Mouse (Mus musculus): ENCODE measurements around the gene Prmt8. TPM values are rescaled to one million over a fixed set of nuclear protein-coding genes. Genes with fewer than 3 reads are reported as not detected.

Gene Prmt8
- total RNA-seq (2021) = 10 to 100 TPM; 58.9 to 61.1 TPM
- long read RNA-seq, transcript Prmt8-201 (10 exons, 2,724 nt) = major isoform, 70 of 85 reads
- long read RNA-seq, partial matches to known transcripts = 6 of 85 reads
- long read RNA-seq, other reads (novel, unspliced or antisense) = 9 of 85 reads

DNA sequence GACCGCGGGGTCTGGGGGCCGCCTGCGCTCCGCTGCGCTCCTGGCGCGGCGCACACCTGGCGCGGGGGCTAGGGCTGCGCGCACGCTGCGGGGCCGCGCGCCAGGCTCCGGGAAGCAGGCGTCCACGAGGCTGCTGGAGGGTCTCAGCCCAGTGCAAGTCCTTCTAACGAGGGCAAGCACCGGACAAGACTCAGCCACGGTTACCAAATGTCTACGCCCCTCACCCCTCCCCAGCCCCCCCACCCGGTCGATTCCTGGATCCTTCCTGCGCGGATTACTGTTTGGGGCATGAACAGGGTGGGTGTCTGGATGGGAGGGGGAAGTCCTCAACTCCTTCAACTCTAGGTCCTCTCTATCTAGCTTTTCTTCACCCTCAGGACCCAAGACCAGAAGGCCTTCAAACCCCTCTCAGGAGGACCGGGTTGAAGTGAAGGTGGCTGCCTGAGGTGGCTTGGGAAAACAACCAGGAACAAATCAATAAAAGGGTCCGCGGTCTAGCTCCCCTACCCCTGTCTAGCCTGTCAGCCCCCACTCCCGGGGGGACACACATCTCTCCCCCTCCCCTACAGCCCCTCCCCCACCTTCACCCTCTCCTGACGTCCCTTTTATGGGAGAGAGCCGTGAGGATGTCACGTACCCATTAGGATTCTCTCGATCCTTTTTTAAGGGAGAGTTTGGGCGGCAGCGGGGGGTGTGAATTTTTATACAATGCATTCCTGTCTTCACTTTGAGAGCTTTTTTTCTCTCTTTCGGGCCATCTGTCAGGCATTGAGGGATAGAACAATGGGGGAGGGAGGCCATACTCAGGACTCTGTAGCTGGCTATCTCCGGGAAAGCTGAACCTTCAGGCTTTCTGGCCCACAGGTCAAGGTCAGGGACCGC lies at the start of gene Prmt8:
Prmt8 (minus strand) TSS at position 198 of the 882 bp plus-strand sequence.
- DNase-seq (ENCODE audit: low spot score in 2 of 2) = peak; percentile 58 to 85

DNA sequence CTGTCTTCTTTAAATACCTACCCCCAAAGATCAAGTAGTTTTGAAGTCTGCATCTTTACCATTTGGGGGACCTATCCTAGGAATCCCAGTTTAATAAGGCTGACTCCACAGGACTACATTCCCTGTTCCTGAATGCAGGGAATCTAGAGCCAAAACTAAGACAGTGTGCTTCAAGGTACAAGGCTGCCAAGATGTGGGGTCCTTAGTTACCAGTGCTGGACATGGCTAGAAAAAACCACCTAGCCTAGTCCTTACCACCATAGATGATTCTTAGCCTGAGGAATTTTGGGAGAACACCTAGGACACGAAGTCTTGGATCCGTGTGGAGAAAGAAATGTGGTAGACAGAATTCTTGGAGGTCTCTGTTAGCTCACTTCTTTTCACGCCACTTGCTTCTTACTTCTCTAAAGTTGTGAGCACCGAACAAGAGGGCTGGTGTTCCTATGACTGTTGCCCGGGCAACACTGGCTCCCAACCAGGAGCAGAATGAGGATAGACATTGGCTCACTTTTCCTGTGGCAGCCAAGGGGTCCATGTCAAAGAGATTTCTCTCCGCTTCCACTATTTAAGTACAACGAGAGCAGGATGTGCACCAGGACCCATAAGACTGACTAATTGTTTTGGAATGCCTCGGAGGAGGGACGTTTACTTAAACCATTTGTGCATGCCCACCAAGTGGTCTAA lies 33.9 kb upstream of the Prmt8 start:
- peak in 1 of 2 experiments; percentile 34 for DNase-seq (ENCODE audit: low spot score in 2 of 2)

GRCm38 (mm10) chr6:127802211-127802610 lies 32.9 kb upstream of the Prmt8 start:
- no peak for DNase-seq (ENCODE audit: low spot score in 2 of 2)

DNA sequence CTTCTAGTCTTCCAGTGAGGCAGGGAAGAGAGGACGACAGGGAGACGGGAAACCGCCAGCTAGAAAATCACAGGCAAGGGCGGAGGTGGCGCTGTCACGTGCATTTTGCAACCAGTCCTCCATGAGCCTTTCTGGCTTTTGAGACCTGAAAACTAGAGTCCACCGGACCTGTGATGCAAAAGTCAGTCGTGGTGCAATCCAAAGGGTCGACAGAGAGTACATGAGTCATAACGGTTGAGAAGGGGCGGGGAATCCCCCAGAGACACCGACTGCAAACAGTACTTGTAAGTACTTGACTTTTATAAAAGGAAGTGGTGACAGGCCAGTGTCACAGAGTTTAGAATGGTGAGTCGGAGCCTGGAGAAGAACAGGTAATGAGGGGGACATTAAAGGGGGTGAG lies 20.8 kb upstream of the Prmt8 start:
- no peak for DNase-seq (ENCODE audit: low spot score in 2 of 2)

- DNase-seq (ENCODE audit: low spot score in 2 of 2) = peak; percentile 67 to 87
Observed at GRCm38 (mm10) chr6:127770806-127771205, 1.5 kb upstream of the Prmt8 start.

DNA sequence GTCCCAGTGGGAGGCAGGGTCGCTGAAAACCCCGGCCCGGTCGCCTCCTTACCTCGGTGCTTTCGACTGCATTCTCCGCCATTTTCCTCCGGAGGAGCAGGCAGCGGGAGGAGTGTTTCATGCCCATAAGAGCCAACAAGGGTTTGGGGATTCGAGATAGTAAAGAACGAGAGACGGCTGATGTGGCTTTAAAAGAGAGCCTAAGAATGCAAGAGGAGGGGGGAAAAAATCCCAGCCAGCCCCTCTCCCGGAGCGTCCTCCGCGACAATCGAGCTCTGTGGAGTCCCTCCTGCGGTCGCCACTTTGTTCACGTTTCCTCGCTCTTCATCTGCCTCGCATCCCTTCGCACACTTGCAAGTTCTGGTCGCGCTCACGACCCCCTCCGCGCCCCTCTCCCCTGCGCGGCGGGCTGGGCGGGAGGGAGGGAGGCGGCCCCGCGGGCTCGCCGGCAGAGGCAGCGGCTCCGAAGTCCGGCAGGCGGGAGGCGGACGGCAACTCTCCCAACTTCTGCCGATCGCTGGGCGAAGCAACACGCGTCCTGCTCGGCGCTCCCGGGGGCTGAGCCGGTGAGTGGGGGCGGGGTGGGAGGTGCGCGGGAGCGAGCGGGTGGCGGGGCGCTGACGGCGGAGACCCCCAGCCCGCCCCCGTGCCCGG lies 524 bp downstream of the Prmt8 start:
- peak; percentile 25 to 38 for DNase-seq (ENCODE audit: low spot score in 2 of 2)

DNA sequence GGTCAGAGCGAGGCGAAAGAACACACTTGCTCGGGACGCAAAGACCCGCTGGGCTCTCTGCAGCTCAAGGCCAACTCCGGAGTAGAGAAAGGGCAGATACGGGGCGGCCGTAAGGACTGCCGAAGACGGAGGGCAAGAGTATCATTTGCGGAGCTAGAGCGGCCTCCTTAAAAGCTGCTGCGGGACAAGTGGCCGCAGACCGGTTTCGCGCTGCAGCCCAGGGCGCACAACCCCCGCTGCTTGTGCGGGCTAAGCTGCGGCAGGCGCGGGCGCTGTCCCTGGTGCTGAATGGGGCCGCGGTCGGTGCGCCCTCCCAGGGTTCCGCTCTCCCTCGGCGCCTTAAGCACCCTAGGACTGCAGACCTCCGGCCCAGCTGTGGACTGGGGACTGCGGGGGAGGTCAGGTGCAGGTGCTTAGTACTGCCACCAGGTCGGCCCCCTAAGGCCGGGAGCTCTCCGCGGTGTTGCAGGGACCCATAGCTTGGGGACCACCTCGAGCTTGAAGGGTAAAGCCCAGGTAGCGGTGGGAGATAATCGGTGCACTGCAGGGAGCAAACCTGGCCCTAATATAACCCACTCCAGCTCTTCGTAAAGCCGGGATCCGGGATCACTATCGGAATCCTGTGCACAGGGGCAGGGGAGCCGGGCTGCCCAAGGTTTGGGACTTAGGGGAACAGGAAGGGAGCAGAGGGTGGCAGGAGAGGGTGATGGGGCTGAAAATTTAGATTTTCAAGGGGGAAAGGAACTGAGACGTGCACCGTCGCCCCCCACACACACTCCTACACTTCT lies 1.4 kb downstream of the Prmt8 start:
- peak in 1 of 2 experiments; percentile 34 for DNase-seq (ENCODE audit: low spot score in 2 of 2)

DNA sequence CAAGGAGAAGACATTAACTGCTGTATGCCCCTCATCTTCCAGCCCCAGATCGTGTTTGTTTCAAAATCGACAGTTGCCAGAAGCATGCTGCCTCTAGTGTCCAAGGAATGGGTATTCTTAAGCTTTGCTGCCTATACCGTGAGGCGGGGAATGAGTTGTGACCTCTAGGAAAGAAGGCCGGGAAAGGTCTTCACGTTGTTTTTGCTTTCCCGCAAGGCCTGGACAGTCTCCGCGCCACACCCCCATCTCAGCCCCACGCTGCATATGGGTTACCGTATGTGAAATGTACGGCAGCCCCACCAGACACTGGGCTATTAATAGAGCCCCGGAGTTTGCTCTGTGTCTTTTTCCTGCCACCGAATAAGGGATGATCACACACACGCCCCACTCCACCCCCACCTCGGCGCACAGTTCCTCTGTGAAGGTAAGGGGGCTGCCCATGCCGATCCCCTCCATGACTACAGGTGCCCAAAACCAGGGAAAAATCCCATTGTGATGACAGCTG lies 2.0 kb downstream of the Prmt8 start:
- DNase-seq (ENCODE audit: low spot score in 2 of 2) = peak; percentile 59 to 78

- DNase-seq (ENCODE audit: low spot score in 2 of 2) = peak in 1 of 2 experiments; percentile 63
Observed at GRCm38 (mm10) chr6:127766641-127767200, 2.6 kb downstream of the Prmt8 start.

GRCm38 (mm10) chr6:127766041-127766604 lies 3.1 kb downstream of the Prmt8 start:
- peak in 1 of 2 experiments; percentile 37 for DNase-seq (ENCODE audit: low spot score in 2 of 2)

DNA sequence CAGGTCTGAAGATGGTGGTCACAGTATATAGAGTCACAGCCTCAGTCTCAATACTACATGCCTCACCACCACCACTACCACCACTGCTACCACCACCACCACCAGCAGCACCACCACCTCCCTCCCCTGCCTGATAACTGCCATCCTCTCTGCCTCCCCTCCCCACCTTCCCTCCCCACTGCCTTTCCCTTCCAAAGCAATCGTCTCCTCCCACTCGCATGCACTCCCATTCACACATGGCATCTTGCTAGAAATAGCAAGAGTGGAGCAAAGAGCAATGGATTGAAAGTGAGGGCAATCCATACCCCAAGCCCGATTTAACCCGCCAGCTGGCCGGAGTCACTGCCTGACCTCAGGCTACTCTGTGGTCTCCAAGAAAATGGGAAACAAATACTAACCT lies 3.7 kb downstream of the Prmt8 start:
- peak in 1 of 2 experiments; percentile 40 for DNase-seq (ENCODE audit: low spot score in 2 of 2)

- no peak for DNase-seq (ENCODE audit: low spot score in 2 of 2)
Observed at GRCm38 (mm10) chr6:127758264-127758663, 11.0 kb downstream of the Prmt8 start.

DNA sequence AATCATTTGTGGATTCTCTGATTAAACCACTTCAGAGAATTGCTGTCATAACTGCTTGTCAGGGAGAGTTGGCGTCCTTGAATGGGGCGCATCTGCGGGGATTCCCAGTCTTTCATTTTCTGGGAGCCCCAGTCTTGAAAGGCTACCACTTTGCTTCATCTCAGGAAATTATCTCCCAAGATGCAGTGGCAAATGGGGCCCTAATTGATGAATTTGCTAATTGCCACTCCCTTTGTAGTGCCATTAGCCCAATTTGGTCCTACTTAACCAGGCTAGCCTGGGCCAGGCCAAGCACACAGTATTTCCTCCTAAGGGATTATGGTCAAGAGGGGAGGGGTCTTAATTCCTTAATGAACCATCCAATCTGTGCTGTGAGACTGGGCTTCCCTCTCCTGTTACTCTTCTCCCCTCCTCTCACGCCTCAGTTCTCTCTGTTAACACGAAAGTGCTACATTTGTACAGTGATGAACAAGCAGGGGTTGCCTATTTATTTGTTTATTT lies 11.6 kb downstream of the Prmt8 start:
- no peak for DNase-seq (ENCODE audit: low spot score in 2 of 2)

DNA sequence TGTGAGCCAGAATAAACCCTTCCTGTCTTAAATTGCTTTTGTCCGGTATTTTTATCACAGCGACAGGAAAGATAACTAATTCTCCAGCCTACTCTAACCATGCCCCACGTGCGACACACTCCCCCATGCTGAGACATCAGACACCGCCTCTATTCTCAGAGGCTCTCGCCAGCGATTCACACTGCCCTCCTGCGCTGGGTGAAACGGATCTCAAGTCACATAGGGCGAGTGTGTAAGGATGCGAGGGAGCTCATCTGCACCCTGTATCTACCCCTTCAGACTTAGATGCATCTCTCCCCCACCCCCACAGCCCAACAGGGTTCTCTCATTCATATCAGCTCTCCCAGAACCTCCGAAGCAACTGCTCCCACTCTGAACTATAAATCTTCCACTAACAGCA lies 12.4 kb downstream of the Prmt8 start:
- no peak for DNase-seq (ENCODE audit: low spot score in 2 of 2)

- DNase-seq (ENCODE audit: low spot score in 2 of 2) = no peak
Observed at GRCm38 (mm10) chr6:127753228-127753627, 16.0 kb downstream of the Prmt8 start.

- no peak for DNase-seq (ENCODE audit: low spot score in 2 of 2)
Observed at GRCm38 (mm10) chr6:127752681-127753080, 16.6 kb downstream of the Prmt8 start.

DNA sequence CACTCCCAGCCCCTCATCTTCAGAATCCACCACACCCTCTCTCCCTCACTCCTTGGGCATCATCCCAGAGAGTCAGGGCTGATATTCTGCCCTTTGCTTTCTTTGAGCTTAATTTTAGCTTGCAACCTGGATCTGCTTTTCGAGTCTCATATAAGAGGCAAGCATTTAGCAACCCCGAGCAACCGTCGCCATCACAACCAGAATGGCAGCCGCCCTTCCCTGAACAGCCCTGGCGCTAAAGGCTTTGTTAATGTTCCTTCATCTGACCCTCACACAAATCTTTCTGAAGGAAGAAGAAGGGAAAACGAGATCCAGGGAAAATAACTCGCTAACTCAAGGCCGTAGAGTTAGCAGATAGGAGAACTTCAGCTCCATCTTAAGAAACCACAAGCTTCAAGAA lies 17.8 kb downstream of the Prmt8 start:
- DNase-seq (ENCODE audit: low spot score in 2 of 2) = no peak

- DNase-seq (ENCODE audit: low spot score in 2 of 2) = no peak
Observed at GRCm38 (mm10) chr6:127748793-127749192, 20.5 kb downstream of the Prmt8 start.

- DNase-seq (ENCODE audit: low spot score in 2 of 2) = no peak
Observed at GRCm38 (mm10) chr6:127742290-127742689, 27.0 kb downstream of the Prmt8 start.

DNA sequence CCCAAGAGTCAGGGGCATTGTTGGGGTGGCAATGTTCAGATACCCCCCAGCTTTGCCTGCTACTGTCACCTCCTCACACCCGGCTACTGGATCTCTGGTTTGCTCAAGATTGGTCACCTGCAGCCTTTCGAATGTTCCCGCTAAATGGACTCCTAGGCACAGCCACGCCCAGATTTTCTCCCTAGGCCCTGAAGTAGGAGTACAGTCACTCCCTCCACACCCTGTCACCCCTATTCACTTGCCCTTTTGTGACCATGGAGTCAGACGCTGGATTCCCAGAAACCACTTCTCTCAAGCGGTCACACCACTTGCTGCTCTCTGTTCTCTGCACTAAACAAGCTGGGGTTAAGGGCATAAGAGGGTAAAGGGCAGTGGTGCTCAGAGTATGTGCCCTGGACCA lies 28.1 kb downstream of the Prmt8 start:
- no peak for DNase-seq (ENCODE audit: low spot score in 2 of 2)

Measured in layer of hippocampus, adult 18-20 months (tissue).